Mouse (Mus musculus): ENCODE measurements around the gene Senp6.

Senp6 gene

DNA sequence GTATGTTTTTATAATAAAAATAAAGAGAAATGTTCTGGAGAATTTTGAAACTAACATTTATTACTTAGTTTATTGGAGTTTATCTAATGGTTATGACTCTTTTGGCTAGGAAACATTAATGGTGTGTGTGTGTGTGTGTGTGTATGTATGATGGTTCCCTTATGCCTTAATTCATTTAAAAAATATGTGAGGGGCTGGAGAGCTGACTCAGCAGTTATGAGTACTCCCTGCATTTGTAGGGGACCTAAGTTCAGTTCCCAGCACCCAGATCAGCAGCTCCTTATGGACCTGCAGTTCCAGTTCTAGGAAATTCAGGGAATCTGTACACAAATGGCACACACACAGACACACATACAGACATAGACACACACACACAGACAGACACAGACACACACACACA lies 104.5 kb downstream of the Senp6 start:
- no peak for DNase-seq (ENCODE audit: low read depth, low spot score)

DNA sequence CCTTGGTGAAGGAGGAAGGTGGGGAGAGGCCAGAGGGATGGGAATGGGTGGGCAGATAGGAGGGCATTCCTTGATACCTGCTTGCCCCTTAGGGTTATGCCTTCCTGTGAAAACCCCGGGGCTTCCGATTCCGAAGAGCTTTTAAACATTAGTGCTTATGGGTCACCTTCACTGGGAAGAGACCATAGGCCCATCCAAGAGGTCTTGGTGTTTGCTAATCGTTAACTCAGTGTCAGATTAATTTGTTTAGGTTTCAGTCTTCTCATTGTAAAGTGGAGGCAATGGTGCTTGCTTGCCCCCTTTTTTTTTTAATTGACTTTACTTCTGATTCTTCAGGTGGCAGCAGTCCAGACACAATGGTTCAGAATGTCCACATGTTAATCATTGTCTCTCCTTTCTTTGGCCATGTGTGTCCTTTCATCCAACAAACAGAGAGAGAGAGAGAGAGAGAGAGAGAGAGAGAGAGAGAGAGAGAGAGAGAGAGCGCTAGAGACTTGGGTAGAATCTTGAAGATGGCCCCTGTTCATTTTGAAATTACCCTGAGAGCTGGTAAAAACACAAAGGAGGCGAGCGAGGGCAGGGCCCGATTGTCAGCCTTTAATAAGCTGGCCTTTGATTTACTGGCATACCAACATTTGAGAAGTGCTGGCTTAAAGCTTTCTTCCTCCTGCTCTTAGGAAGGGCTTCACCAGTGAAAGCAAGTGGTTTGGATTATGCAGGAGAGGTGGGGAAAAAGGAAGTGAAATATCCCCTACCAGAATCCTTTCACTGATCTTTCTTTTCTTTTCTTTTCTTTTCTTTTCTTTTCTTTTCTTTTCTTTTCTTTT lies 105.9 kb downstream of the Senp6 start:
- no peak for DNase-seq (ENCODE audit: low read depth, low spot score)

DNA sequence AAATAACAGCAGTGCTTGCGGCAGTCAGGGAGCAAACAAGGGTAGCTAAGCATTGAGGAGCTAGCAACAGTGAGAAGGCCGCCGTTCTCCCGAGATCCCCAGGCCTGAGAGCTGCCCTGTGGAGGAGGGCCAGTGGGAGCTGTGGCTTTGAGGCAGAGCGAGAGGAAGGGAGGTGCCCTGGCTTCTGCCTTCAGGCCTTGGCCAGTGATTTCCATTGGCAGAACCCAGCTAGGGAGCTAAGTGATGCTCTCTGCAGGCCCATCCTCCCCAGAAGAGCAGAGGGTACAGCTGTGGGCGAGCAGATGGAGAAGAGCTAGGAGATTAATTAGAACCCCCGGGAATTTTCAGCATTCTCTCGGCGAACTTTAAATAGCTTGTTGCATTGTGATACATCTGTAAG lies 106.9 kb downstream of the Senp6 start:
- peak; percentile 76 for DNase-seq (ENCODE audit: low read depth, low spot score)

DNA sequence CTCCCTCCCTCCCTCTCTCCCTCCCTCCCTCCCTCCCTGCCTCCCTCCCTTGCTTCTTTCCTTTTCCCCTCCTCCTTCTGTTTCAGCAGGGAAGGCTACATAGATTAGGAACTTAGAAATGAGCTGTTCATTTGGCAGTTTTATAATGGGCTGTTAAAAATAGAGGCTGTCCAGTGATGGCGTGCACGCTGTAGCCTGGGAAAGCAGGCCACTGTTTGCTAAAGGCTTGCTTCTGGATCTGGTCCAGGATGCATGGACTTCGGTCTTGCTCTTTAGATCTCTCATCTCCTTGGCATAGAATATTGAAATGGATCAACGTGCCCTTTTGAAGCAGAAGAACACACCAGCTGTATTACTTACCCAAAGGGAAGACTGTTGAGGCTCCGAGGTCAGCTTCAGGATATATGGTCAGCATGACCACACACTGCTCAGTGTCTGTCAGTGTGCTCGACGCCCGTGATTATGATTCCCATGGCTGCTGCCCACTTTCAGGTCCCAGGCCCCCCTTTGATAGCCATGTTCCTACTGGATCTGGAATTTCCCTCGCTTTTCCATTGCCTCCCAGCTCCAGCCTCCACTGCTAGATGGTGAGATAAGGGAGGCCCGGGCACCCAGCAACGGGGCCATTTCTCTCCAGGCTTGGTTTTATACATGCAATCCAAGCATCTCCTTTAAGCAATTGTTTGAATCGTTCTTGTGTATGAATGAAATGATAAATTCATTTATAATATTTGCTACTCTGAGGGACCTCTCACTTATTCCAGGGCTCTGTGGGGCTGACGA lies 110.2 kb downstream of the Senp6 start:
- peak; percentile 56 for DNase-seq (ENCODE audit: low read depth, low spot score)

DNA sequence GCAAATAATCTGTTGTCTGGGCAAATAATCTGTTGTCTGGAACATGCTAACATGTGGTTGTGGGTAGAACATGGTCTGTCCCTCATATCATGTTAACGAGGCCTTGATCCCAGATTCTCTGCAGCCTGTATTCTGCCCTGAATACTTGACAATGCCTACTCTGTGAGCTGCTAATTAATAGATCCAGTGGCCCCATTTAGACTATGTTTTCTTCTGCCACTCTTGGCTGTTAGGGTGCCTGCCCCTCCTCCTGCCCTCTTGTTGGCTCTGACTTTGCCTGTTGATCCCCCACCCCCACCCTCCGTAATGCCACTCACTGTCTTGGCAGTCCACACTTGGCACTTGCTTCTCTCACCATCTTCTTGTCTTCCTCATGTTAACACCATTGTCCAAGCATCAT lies 112.0 kb downstream of the Senp6 start:
- DNase-seq (ENCODE audit: low read depth, low spot score) = peak; percentile 37

DNA sequence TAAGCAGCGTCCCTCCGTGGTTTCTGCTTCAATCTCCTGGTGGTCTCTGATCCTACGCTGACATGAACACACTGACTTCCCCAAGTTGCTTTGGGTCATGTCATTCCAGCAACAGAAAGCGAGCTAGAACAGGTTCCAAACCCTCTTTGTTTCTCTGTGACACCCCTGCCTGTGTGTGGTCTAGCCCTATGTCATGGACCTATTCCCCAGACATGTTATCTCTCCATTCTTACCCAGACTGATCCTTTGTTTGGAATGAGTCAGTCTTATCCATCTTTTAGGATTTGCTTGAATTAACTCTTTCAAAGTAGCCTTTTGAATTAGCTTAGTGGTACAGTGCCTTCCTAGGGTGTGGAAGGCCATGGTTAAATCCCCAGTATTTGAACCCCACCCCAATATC lies 113.0 kb downstream of the Senp6 start:
- no peak for DNase-seq (ENCODE audit: low read depth, low spot score)

DNA sequence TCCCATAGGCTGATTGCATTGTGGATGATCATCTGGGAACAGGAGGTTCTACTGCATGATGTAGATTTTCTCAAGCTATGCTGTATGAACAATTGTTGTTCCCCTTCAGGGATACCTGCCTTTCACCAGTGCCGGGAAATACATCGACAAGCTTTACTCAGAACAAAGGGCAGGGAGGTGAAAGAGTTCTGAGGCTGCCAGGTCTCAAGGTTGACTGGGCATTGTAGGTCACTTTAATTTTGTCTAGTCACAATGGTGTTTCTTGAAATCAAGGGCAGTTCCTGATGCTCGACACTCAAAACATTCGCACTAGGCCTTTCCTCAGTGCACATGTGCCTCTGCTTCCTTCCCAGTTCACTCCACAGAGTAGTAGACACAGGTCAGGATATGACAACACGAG lies 114.1 kb downstream of the Senp6 start:
- no peak for DNase-seq (ENCODE audit: low read depth, low spot score)

DNA sequence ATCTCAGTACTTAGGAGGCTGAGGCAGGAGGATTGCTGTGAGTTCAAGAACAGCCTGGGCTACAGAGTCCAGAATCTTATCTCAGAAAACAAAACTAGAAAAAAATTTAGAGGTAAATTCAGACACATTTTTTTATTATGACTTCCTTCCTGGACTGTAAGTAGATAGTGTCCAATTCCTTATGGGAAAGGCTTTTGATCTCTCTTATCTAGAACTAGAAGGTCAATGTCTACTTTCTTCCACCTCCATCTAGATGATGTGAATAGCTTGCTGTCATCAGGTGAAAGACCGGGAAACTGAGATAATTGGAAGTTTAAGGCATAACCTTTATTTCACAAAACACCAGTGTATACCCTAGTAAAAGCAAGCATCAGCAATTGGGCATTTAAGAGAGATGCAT lies 115.0 kb downstream of the Senp6 start:
- DNase-seq (ENCODE audit: low read depth, low spot score) = no peak

DNA sequence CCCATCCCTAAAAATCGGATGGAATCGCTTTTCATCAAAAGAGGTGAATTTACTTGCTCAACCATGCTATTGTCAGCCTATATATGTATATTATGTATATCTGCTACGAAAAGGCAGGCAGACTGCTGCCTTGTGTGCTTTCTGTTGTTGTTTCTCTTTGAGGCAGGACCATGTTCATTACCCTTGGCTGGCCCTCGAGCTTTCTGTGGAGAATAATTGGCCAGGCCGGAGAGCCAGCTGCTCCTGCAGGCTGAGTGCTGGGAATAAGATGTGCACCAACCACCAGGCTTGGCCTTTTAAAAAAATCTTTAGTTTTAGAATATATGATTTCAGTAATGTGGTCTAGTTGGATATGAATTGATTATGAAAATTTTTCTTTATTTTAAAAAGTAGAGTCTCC lies 117.4 kb downstream of the Senp6 start:
- DNase-seq (ENCODE audit: low read depth, low spot score) = peak; percentile 41

DNA sequence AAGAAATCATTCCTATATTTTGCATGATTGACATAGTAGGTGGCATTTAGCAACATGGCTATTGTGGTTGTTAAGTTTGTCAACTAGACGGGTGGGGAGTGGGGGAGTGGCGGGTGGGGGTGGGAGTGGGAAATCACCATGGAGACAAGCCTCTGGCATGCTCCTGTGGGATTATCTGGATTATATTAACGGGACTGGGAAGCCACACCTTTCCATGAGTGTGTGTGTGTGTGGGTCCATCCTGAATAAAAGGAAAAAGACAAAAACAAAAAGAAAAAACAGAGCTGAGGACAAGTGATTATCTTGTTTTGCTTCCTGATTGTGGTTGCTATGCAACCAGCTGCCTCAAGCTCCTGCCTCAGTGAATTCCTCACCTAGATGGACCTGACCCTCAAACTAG lies 119.0 kb downstream of the Senp6 start:
- DNase-seq (ENCODE audit: low read depth, low spot score) = no peak

DNA sequence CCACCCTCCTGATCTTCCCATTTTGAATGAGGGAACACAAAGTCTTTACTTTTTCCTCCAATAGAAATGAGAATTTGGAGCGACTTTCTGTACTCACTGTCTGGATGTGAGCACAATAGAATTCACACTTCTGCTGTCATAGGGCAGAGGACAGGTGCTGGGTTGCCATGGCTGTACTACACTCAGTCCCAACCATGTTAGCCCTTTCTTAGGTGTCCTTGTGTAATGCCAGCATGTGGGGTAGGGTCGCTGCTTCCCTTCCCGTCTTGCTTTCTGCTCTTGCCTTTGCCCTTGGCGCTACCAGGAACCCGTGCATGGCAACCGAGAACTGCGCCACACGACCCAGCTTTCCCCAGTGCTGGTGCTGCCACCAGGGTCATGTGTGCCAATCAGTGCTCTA lies 120.0 kb downstream of the Senp6 start:
- no peak for DNase-seq (ENCODE audit: low read depth, low spot score)

DNA sequence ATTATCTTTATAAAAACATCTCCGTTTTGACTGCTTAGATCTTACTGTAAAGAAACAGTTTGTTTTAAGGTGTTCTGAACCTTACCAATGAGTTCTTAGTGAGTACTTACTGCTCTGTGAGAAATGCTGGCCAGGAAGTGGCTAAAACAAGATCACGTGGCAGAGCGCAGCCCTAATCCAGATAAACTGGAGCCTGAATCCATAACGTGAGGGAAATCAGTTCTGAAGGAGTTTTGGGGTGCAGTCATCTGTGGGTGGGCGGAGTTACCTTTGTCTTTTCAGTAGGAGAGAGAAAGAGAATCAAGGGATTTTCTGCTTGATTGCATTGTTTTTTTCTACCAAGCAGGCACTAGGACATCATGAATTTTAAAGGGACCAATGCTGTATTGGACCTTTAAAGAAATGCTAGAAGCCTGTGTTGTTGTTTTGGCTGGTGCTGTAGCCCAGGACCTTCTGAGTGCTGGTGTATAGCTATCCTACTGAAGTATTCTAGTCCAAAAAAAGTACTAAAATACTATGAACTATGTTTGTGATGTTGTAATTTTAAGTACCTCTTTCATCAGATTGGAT lies 121.7 kb downstream of the Senp6 start:
- no peak for DNase-seq (ENCODE audit: low read depth, low spot score)

DNA sequence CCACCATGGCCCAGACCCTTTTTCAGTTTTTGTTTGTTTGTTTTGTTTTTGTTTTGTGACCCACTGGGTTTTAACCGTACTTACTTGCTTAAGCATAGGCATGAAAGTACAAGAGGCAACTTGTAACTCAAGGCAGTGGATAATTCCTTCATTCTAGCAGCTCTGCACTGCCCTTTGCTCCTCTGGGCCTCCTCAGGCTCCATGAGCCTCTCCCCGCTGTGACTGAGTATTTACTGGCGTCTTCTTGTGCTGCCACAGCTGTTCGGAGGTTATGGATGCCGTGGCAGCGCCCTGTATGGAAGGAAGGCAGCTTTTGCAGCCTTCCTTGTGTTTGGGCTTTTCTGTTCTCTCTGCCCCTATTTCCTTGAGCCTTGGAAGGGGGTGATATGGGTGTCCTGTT lies 124.5 kb downstream of the Senp6 start:
- DNase-seq (ENCODE audit: low read depth, low spot score) = no peak

DNA sequence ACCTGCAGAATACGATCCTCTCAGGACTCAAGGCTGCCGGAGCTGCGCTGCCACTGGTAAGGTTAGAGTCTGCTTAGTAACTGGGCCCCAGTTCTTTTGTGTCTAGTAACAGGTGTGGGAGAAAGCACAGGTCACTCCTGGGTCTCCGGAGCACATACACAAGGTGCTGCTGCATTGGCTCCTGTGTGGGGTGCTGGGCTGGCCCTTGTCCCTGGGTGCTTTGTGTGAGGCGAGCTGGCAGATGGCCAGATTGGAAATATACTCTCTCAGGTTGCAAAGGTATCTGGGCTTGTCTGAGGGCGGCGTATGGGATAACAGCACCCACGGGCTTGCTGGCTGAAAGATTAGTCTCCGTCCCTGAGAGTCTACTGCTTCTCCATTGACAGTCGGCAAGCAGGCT lies 125.6 kb downstream of the Senp6 start:
- DNase-seq (ENCODE audit: low read depth, low spot score) = peak; percentile 31

DNA sequence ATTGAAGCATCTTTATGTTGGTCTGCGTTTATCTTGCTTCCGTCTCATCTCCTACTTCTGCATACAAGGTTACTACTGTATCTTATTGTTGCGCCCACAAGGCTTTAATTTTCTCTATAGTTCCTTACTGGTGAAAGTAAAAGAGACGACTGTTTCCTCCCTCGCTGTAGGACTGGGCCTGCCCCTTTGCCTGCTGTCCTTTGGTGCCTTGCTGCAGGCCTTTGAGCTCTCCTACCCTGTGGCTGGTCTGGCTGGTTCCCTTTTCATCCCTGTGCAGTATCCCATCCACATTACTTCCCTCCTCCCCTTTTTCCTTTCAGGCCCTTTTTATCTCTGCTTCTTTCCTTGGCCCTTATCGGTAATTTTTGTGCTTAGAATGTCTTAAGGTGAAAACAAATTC lies 127.7 kb downstream of the Senp6 start:
- DNase-seq (ENCODE audit: low read depth, low spot score) = no peak
